Mouse (Mus musculus) megakaryocyte, embryonic 14.5 days (primary cell): ENCODE measurements around the gene Il34. TPM values are rescaled to one million over a fixed set of nuclear protein-coding genes. Genes with fewer than 3 reads are reported as not detected.

Experiments used
- H3K27me3 ChIP-seq: replicated peaks from 2 replicates; pipeline ENCODE3; 2012; ENCODE audit warnings: inconsistent platforms
- H3K36me3 ChIP-seq: replicated peaks from 2 replicates; pipeline ENCODE3; 2012; ENCODE audit warnings: low read length, inconsistent platforms, mixed read lengths
- H3K4me1 ChIP-seq: 2 replicates; pipeline ENCODE4 v1.6.1; 2012; ENCODE audit warnings: inconsistent platforms
- H3K4me3 ChIP-seq: replicated peaks from 2 replicates; pipeline ENCODE3; 2012; ENCODE audit warnings: moderate library complexity, mild to moderate bottlenecking, inconsistent platforms
- H3K9me3 ChIP-seq: 2 replicates; pipeline ENCODE4 v1.6.1; 2012; ENCODE audit warnings: inconsistent platforms
- FLI1 ChIP-seq: IDR thresholded peaks from 2 replicates; pipeline ENCODE4 v1.6.1; 2012; ENCODE audit warnings: low read length, inconsistent platforms, mixed read lengths
- GATA1 ChIP-seq: IDR thresholded peaks from 3 replicates; pipeline ENCODE4 v1.6.1; 2012; ENCODE audit warnings: mixed read lengths, low read length, inconsistent platforms, borderline replicate concordance
- polyA plus RNA-seq: library from polyadenylated mRNA; stranded (reverse); fragments of >175 nt; gene quantifications from 2 replicates; pipeline ENCODE4 v1.2.3, GENCODE M21; 2012; ENCODE audit warnings: low replicate concordance; ENCODE audit not compliant: insufficient read depth

Gene Il34
- polyA plus RNA-seq, 1 experiment = 3.7 TPM

DNA sequence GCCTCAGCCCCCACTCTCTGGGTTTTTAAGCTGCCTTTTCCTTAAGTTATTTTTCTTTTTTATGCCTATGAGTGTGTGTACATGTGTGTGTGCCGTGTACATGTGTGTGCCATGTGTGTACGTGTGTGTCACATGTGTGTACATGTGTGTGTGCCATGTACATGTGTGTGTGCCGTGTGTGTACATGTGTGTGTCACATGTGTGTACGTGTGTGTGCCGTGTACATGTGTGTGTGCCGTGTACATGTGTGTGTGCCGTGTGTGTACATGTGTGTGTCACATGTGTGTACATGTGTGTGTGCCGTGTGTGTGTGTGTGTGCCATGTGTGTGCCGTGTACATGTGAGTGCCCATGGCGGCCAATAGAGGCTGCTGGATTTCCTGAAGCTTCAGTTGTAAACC is 60.6 kb downstream of the Il34 start:
- Histone ChIP-seq H3K4me3 (peak overlapping the region; percentile 69), H3K4me1 (peaks cover 50% of the 10 kb centered on the region), H3K36me3 (peaks cover 22% of the 10 kb centered on the region), H3K9me3 (no peaks in the 10 kb centered on the region), H3K27me3 (peaks cover 13% of the 10 kb centered on the region)
- TF ChIP-seq GATA1 = peak; percentile 35; the same call in 1 of the 3 replicates
- TF ChIP-seq FLI1 = no peak

DNA sequence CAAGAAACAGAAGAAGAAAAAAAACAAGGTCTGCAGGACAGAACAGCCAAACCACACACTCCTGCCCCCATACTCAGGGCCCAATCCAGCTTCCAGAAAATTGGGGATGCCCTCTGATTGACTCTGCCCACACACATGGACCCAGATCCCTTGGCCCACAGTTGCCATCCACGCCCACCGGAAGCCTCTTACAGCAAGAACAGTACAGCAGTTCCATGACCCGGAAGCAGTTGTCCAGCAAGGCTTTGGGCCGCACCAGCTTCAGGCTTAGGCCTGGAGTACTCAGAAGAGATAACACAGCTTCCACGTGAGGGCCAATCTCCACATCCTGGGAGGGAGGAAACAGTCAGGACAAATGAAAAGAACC is 63.3 kb downstream of the Il34 start:
- peaks cover 74% of the 10 kb centered on the region for H3K4me1 ChIP-seq

GRCm38 (mm10) chr8:110741816-110742451 is 63.8 kb downstream of the Il34 start:
- Histone ChIP-seq H3K4me1 (peaks cover 72% of the 10 kb centered on the region), H3K36me3 (peaks cover 54% of the 10 kb centered on the region), H3K27me3 (peaks cover 2% of the 10 kb centered on the region), H3K9me3 (no peaks in the 10 kb centered on the region), H3K4me3 (no peak overlapping the region)
- TF ChIP-seq FLI1 = no peak
- no peak for TF ChIP-seq GATA1

More for the DNA sequence above, 63.3 kb downstream of the Il34 start:
- Histone ChIP-seq H3K36me3 (peaks cover 49% of the 10 kb centered on the region), H3K9me3 (no peaks in the 10 kb centered on the region), H3K4me3 (no peak overlapping the region), H3K27me3 (peaks cover 2% of the 10 kb centered on the region)
- TF ChIP-seq GATA1 (no peak), FLI1 (no peak)

DNA sequence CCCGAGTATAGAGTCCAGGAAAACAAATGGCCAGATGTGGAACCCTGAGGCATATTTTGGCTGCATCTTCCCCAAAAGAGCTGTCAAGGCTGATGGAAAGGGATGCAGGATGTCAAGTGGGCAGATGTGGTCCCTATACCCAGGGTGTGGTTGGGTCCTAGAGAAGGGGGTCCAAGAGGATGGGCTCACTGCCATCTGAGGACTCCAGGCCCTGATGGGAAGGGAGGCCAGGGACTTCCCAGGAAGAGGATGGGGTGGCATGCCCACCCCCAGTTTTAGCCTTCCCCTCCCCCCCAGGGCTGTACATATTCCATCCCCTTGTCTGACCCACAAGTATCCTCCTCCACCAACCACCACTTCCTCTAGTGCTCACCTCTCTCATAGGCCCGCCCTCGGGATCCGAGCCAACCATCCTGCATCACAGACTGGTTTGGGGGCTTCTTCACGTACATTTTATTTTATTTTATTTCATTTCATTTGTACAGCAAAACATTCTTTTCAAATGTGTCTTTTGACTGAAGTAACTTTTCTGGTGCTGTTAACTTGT is 65.0 kb downstream of the Il34 start:
- Histone ChIP-seq H3K4me3 (no peak overlapping the region), H3K36me3 (peaks cover 66% of the 10 kb centered on the region), H3K4me1 (peaks cover 65% of the 10 kb centered on the region), H3K27me3 (no peaks in the 10 kb centered on the region), H3K9me3 (no peaks in the 10 kb centered on the region)
- no peak for TF ChIP-seq GATA1
- no peak for TF ChIP-seq FLI1

- TF ChIP-seq FLI1 (no peak), GATA1 (no peak)
- Histone ChIP-seq H3K4me3 (no peak overlapping the region), H3K4me1 (peaks cover 57% of the 10 kb centered on the region), H3K36me3 (peaks cover 86% of the 10 kb centered on the region), H3K9me3 (no peaks in the 10 kb centered on the region), H3K27me3 (no peaks in the 10 kb centered on the region)
These were observed 67.0 kb downstream of the Il34 start for GRCm38 (mm10) chr8:110738591-110739195.

DNA sequence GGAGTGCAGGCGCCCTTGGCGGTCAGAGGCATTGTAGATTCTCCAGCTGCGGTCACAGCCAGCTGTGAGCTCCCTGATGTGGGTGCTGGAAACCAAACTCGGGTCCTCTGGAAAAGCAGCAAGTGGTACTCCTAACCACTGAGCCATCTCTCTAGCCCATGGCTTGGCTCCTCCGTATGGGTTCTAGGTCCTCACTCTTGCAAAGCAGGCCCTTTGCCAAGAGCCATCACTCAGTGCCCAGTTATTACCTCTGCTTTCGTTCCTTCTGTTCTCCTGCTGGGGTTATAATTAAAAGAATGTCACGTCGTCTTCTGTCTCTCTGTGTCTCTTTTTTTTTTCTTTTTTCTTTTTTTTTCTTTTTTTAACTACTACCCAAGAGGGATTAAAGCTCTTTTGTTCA is 72.7 kb downstream of the Il34 start:
- Histone ChIP-seq H3K36me3 (peaks cover 100% of the 10 kb centered on the region), H3K9me3 (no peaks in the 10 kb centered on the region), H3K27me3 (no peaks in the 10 kb centered on the region), H3K4me3 (no peak overlapping the region), H3K4me1 (peaks cover 39% of the 10 kb centered on the region)
- TF ChIP-seq GATA1 = no peak
- no peak for TF ChIP-seq FLI1

DNA sequence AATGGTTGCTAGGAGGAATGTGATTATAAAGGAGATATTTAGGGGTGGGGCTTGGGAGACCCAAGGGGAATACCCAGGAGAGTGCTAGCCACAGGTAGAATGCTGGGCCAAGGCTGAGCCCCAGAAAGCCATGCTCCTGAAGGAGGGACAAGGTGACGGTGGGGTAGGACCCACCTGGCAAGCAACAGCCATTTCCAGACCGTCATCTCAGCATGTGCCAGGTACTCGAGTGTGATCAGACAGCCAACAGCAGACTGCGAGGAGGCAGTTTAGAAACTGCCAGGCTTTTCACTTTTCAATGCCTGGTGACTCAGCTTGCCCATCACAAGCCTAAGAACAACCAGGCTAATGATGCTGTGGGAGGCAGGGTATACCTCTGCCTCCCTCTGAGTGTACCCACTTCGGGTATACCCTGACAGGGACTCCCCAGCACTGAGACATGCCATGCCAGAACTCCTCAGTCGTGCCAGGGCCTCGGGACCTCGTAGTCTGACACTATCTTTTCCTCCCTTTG is 74.3 kb downstream of the Il34 start:
- Histone ChIP-seq H3K9me3 (no peaks in the 10 kb centered on the region), H3K4me1 (peaks cover 46% of the 10 kb centered on the region), H3K27me3 (no peaks in the 10 kb centered on the region), H3K36me3 (peaks cover 100% of the 10 kb centered on the region), H3K4me3 (no peak overlapping the region)
- TF ChIP-seq GATA1 = no peak
- TF ChIP-seq FLI1 = no peak

GRCm38 (mm10) chr8:110726893-110727292 is 78.8 kb downstream of the Il34 start:
- Histone ChIP-seq H3K27me3 (no peaks in the 10 kb centered on the region), H3K36me3 (peaks cover 96% of the 10 kb centered on the region), H3K9me3 (no peaks in the 10 kb centered on the region), H3K4me3 (no peak overlapping the region), H3K4me1 (peaks cover 89% of the 10 kb centered on the region)
- no peak for TF ChIP-seq FLI1
- TF ChIP-seq GATA1 = no peak

DNA sequence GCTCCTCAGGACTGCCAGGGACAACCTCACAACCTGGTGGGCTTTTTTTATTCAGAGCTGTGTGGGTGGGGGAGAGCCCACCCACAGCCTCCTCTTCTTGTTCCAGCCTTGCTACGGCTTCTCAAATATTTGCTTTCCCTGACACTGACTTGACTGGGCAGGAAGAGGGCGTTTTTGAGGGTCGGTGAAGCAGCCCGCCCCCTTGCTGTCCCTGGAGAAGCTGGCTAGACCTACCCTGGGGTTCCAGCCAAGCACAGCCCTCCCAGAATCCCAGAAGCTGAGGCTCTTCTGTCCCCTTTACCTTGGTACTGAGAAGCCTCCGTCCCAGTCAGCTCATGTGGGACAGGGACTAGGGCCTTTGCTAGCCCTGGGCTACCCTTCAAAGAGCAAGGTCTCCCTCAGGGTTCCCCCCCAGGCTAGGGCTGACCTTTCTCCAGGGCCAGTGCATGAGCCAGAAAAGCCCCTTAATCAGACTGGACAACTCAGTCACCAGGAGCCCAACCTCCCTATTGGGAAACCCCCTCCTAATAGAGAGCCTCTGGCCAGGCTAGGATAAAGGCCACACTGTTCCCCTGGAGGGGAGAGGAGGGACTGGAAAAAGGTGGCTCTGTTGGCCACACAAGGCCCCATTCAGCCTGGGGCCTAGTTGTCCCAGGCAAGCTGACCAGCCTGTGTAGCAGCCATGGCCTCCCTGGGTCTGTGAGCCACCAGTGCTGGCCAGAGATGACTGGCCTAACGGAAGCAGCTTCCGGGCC is 80.5 kb downstream of the Il34 start:
- Histone ChIP-seq H3K4me1 (peaks cover 93% of the 10 kb centered on the region), H3K27me3 (no peaks in the 10 kb centered on the region), H3K4me3 (peak overlapping the region; percentile 95), H3K9me3 (no peaks in the 10 kb centered on the region), H3K36me3 (peaks cover 81% of the 10 kb centered on the region)
- no peak for TF ChIP-seq FLI1
- TF ChIP-seq GATA1 = no peak
